Mouse (Mus musculus): ENCODE data around the gene Nt5dc3.

DNA sequence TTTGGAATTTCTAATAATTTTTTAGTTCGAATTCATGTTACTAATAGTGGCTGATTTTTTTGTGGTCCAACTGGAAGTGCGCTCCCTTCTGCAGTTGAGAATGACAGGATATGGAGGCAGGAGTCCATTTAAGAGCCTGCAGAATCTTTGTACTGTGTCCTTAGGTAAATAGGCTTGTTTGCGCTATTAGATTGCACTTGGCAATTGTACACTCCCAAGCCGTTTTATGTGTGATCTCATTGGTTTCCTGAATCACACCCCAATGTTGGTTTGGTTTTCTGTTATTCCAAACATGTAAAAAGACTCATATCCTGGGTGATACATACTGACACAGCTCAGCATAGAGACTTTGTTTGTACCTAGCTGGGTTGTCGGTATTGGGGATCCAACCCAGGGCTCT, 4.8 kb downstream of the Nt5dc3 start:
- TF ChIP-seq CTCF (IDR thresholded peaks at IDR 0.05; ENCODE audit: borderline replicate concordance, extremely low read depth, insufficient read depth, insufficient read length) (no peak), POLR2A (IDR thresholded peaks at IDR 0.05; ENCODE audit: borderline replicate concordance, extremely low read depth, insufficient read depth, insufficient read length, poor library complexity, severe bottlenecking) (no peak)
